Mouse (Mus musculus): ENCODE data around the gene Prss41.

- TF ChIP-seq GATA1 (IDR thresholded peaks at IDR 0.05; ENCODE audit: borderline replicate concordance, low read length) = no peak
- TF ChIP-seq FLI1 (IDR thresholded peaks at IDR 0.05; ENCODE audit: low read length) = no peak
Measured at GRCm38 (mm10) chr17:23867756-23868155, 23.8 kb upstream of the Prss41 start, which contains the start of gene Prss21.
